Mouse (Mus musculus): ENCODE measurements around the gene Ckap2. TPM values are rescaled to one million over a fixed set of nuclear protein-coding genes. Genes with fewer than 3 reads are reported as not detected.
A peak's percentile ranks its signal among the peaks of the same experiment; 100 is the strongest.

Ckap2 gene
- total RNA-seq (2017): 2.8 to 6.6 TPM (median 2.8 TPM) in 3 replicates

DNA sequence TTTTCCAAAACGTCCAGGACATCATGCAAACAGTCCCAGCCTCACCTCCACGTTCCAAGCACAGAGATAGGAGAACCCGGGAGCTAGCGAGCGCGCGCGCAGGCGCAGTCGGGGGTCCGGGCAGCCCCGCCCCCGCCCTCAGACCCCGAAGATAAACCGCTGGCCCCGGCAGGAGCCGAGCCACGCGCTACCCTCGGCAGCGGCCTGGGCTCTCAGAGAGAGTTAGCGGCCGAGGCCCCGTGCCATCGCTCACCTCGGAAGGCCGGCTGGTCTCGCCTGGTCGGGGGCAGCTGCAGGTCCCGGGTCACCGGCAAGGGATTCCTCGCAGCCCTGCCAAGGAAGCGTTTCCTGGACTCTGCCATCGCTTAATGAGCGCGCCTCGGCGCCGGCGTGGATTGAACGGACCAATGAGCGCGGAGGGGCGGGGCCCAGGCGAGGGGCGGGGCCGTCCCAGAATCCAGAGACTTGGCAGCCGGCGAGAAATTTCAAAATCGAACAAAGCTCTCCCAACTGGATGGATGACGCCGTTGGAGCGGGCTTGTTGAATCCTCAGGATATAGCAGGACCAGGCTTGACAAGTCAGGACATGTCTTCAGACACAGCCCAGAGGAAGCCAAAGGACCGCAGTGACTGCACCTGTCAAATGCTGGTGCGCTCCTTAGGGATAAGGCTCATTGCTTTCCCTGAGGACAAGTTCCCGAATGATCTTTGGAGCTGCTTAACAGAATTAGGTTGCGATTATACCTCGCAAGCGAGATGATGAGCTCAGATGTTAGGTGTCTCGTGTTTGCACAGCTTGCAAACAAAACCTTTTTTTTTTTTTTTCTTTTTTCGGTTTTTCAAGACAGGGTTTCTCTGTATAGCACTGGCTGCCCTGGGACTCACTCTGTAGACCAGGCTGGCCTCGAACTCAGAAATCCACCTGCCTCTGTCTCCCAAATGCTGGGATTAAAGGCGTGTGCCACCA, at the start of gene Ckap2:
Gene Ckap2 (minus strand): TSS at position 389 of the 967 bp plus-strand sequence.
- peak; percentile 89 for ATAC-seq (replicated peaks; ENCODE audit: insufficient number of reproducible peaks, low FRiP score, low TSS enrichment, poor library complexity, severe bottlenecking)

DNA sequence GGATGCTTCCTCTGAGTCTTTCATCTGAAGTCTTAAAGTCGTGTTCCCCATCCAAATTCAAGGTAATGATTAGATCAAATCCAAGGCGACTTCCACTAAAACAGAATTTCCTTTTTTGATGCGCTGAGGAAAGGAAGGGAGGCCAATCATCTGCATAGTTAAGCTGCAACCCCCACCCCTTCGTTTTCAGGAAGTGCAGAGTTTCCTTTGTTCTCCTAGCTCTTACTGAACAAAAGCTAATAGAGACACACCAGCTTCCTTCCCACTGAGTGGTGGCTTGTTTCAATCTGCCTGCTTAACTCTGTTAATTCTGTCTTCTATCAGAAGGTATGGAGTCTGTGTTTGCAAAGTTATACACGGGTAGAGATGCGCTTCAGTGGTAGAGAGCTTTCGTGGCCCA, 43.0 kb upstream of the Ckap2 start:
- no peak; the same call in 1 of the 2 replicates for ATAC-seq (replicated peaks; ENCODE audit: insufficient number of reproducible peaks, low FRiP score, low TSS enrichment, poor library complexity, severe bottlenecking)

DNA sequence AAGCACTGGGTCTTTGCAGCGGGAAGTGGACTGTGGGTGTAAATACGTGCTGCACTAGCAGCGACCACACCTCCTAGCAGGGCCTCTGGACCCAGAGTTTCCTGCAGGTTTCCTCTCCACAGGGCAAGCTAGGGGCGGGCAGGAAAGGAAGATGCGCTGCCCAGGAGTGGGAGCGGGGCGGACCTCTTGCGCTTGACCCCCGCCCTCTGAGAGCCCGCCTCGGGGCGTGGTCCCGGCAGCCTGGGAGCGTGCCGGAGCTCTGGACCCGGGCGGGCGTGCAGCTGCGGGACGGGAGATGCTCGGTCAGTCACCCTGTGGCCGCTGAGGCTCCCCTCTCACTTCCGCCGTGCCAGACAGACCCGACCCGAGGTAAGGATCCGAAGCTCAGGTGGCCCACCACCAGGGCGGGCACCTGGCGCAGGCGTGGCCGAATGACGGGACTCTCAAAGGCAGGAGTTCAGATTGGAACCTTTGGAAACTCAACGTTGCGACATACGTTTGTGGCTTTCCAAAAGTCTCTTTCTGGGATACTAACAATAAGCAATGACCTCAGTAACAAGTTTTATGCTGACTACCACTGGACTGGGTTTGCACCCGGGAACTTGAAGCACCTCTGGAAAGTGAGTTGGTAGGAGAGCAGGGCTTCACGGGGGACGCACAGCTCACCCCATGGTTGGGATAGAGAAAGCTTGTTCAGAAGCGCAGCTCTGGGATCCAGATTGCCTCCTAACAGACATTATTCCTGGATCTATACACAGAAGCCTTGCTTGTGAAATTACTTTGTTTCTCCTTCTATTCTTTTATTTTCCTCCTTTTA, 41.6 kb upstream of the Ckap2 start, which contains the start of gene Thsd1:
Gene Thsd1 (plus strand): TSS at position 253 of the 817 bp plus-strand sequence.
- ATAC-seq (replicated peaks; ENCODE audit: insufficient number of reproducible peaks, low FRiP score, low TSS enrichment, poor library complexity, severe bottlenecking): no peak; the same call in 1 of the 2 replicates

DNA sequence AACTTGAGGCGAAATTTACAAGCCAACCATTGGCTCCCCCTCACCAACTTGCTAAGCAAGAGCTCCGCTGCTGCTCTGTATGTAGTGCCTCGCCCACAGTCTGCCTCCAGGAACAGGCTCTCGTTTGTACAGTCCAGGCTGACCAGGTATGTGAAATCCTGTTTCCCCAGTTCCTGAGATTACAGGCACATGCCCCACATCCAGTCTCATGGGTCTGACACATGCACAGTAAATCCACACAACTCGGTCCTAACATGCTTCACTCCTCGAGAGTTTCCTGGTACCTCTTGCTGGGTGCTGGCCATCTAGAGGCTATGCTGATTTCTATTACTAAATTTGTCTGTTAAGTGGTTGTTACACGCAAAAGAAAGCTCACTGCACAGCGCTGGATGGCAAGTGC, 40.7 kb upstream of the Ckap2 start:
- no peak for ATAC-seq (replicated peaks; ENCODE audit: insufficient number of reproducible peaks, low FRiP score, low TSS enrichment, poor library complexity, severe bottlenecking)

DNA sequence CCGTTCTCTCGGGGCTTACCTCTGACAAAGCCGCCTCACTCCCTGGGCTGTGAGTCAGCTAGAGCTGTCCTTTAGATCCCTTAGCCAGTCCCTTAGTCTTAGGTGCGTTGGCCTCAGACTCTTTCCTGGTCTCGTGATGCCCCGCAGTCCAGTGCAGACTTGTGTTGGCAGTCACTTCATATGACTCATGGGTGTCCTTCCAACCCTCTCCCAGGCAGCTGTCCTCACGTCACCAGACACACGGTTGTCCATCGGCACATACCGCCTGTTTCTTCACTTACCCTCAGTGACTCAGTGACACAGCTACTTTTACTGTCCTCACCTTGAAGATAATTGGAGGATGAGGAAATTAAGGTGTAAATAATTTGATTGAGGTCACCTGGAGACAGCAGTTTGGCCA, 29.2 kb upstream of the Ckap2 start:
- no peak for ATAC-seq (replicated peaks; ENCODE audit: insufficient number of reproducible peaks, low FRiP score, low TSS enrichment, poor library complexity, severe bottlenecking)

DNA sequence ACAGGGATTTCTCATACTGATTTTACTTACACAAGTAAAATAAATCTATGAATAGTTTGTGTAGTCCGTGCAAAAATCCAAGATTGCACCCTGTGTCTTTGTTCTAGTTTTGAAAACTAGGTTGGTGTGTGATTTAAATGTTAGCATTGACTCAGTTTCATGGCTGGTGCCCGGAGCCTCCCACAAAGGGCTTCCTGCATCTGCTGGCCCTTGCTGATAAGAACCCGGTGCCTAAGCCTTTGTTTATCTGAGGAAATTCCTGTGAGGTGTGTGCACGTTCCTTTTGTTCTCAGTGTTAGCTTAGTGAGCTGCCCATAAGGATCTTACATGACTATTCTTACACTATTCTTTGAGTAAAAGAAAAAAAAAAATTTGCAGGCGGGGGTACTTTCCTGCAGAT, 23.4 kb upstream of the Ckap2 start:
- no peak for ATAC-seq (replicated peaks; ENCODE audit: insufficient number of reproducible peaks, low FRiP score, low TSS enrichment, poor library complexity, severe bottlenecking)

DNA sequence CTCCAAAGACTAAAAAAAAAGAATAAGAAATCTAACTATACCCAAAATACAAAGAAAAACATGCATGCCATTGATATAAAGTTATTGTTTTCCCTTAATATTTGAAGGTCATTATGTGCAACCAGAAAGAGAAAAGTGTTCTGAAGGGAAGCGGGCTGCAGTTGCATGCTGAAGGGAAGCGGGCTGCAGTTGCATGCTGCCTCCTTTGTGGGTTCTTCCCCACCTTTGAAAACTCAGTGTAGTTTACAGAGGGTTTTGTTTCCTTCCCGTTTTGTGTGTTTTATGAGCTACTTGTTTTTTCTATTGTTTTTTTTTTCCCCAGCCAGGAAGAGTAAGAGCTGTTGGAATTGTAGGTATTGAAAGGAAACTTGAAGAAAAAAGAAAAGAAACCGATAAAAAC, 21.9 kb upstream of the Ckap2 start:
- no peak for ATAC-seq (replicated peaks; ENCODE audit: insufficient number of reproducible peaks, low FRiP score, low TSS enrichment, poor library complexity, severe bottlenecking)

DNA sequence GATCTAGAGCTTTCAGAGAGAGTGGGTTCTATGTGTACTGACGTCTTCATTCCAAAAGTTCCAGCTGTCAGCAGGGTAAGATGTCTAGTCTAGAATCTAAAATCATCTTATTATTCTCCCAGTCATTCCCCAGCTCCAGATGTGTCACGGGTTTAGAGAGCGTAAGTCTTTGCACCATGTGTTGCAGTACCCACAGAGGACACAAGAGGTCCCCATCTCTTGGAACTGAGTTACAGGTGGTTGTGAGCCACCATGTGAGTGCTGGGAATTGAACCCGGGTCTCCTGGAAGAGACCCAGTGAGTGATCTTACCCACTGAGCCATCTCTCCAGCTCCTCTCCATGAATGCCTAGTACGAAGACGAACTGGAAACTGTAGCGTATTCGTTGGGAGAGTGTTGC, 13.9 kb upstream of the Ckap2 start:
- no peak for ATAC-seq (replicated peaks; ENCODE audit: insufficient number of reproducible peaks, low FRiP score, low TSS enrichment, poor library complexity, severe bottlenecking)

DNA sequence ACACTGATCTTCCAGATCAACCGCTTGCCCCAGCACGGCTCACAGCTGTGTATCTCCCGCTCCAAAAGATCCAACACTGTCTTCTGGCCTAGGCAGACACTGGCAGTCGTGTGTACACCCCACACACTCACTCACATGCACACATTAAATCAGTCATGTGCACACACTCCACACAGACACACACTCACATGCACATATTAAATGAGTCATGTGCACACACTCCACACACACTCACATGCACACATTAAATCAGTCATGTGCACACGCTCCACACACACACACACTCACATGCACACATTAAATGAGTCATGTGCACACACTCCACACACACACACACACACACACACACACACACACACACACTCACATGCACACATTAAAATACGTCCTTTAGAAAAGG, 12.3 kb upstream of the Ckap2 start:
- ATAC-seq (replicated peaks; ENCODE audit: insufficient number of reproducible peaks, low FRiP score, low TSS enrichment, poor library complexity, severe bottlenecking): no peak

DNA sequence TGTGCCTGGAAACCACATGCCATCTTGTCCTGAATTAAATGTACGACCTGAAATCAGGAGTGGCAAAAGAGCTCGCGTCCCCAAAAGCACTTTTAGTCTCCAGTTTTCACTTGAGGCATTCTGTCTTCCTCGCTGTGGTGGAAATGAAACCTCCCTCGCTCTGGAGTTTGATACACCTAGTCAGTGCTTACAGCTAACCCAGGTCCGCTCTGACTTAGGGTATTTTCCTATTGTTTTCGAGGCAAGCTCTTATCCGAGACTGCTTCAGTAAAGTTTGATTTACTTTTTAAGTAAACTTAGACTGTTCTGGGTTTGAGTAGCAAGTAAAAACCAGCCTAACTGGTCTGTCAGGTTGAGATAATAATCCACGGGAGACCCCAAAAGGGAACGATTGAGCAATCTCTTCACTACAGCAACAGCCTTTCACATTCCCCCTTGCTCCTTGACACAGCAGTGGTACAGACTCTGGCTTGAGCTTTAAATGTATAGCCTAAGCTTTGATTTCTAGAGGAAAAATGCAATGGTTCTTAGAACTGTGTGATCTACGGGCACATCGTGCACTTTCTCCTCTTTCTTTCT, 7.9 kb upstream of the Ckap2 start:
- no peak for ATAC-seq (replicated peaks; ENCODE audit: insufficient number of reproducible peaks, low FRiP score, low TSS enrichment, poor library complexity, severe bottlenecking)

DNA sequence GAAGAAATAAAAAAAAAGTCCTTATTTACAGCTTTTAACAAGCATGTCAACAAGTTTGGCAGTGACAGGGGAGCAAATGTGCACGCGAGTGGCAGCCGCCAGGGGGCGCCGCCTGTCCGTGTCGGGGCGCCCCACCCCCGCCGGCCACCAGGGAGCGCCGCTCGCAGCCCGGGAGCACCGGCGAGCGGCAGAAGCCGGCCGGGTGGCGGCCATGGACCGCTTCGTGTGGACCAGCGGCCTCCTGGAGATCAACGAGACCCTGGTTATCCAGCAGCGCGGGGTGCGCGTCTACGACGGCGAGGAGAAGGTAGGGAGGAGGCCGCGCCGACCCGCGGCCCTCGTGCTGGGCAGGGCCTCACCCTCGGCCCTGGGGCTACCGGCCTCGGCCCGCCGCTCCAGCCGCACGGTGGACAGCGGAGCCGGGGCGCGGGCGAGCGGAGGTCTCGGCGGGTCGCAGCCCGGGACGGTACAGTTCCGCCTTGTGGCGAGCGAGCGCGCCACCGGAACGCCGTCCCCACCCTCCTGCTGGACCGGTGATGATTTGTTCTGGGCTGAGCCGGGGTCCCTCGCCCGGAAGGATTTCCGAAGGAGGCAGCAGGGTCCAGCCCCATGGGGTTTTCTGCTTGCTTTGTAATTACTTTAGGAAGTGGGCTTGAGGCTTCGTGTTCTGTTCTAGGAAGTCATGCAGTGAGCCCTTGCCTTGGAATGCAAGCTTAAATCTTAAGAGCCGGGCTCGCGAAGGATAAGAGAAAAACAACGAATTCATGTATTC, 7.2 kb upstream of the Ckap2 start, which contains the start of gene Vps36:
Gene Vps36 (plus strand): TSS at position 150 of the 772 bp plus-strand sequence.
- ATAC-seq (replicated peaks; ENCODE audit: insufficient number of reproducible peaks, low FRiP score, low TSS enrichment, poor library complexity, severe bottlenecking): peak; percentile 76

DNA sequence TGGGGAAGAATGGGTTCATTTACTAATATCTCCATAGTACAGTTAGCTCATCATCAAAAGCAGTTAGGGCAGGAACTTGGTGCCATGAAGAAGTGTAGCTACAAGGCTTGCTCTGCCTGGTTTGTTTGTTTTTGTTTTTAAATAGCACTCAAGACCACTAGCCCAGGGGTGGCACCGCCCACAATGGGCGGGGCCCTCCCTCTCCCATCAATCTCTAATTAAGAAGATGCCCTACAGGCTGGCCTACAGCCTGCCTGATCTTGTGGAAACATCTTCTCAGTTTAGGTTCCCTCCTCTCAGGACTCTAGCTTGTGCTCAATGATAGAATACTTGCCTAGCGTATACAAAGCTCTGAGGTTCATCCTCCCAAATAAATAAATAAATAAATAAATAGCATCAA, 735 bp downstream of the Ckap2 start:
- no peak for ATAC-seq (replicated peaks; ENCODE audit: insufficient number of reproducible peaks, low FRiP score, low TSS enrichment, poor library complexity, severe bottlenecking)

DNA sequence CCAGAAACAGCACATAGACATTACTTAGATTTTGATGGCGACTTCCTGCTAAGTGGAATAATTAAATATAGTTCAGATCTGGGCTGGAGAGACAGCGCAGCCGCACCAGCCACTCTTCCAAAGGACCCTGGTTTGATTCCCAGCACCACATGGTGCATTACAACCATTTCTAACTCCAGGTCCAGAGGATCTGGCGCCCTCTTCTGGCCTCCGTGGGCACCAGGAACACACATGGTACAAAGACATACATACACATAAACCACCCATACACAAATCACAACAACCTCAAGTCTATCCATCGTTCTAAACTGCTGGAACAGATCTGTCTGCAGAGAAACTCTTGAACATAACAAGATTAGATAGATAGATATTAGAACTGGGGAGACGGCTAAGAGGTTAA, 9.7 kb downstream of the Ckap2 start:
- ATAC-seq (replicated peaks; ENCODE audit: insufficient number of reproducible peaks, low FRiP score, low TSS enrichment, poor library complexity, severe bottlenecking): no peak

DNA sequence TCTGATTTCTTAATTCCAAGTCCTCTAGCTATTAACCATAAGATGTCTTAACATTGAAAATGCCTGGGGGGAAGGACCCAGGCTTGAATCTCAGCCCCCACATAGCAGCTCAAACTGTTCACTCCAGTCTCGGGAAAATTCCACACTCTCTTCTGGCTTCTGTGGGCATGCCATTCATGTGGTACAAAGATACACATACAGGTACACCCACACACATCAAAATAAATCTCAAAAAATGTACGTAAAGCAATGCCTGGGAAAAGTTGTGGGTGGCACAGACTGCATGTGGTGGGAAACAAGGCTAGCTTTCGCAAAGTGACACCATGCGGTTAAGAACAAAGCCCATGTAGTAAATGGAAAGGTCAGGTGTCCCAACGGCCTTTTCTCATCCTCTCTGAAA, 16.5 kb downstream of the Ckap2 start:
- no peak for ATAC-seq (replicated peaks; ENCODE audit: insufficient number of reproducible peaks, low FRiP score, low TSS enrichment, poor library complexity, severe bottlenecking)

DNA sequence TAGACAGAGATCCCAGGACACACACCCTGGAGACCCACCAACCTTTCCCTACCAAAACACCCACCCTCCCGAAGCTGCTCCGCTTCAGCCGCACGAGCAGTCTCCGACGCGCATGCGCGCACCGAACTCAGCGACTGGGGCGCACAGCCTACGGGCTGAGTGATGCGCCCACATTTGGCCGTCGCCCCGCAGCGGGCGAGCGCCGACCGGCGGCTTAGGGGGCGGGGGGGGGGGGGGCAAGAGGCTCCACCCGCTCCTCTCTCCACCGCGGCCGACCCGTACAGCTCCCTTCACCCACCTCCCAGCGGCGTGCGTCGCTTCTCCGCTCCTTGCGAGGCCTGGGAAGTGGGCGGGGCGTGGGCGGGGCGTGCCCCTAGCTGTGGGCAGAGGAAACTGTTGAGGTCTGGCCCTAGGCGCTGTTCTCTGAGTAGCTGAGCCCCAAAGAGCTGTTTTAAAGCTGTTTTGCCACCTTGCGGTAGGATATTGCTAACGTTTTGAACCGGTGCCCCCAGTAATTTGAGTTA, 19.5 kb downstream of the Ckap2 start, which contains the start of gene Nek3:
Gene Nek3 (minus strand): TSS at position 356 of the 524 bp plus-strand sequence.
- ATAC-seq (replicated peaks; ENCODE audit: insufficient number of reproducible peaks, low FRiP score, low TSS enrichment, poor library complexity, severe bottlenecking): peak; percentile 89

DNA sequence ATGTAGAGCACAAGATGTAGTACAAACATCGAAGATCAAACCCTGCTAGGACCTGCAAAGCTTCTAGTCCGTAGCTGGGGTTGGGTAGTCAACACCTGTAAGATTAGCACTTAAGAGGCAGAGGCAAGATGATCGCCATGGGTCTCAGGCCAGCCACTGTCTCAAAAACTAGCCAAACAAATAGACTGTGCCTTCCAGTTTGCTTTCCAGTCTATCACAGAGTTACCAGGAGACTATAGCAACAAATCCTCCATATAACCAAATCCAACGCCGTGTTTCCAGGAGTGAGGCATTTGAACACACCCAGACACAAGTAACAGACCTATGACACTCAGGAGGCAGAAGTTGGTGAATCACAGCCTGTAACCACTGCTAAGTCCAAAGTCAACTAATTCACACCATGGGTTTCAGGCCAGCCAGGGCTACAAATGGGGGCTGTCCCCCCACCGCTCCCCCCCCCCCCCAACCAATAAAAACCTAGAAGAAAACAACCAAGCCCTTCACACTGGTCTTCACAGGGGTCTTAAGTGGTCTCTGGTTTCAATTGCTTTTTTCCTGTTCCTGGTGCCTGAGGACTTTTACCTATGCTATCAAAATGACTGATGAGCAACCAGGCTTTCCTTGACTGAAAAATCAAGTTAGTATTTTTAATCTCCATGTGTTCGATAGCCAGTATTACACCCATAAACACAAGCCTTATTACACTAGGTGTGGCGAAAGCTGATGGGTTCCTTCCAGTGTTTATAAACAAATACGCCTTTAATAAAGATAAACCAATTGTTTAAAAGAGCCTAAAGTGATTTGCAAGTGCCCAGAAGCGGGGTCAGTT, 20.2 kb downstream of the Ckap2 start:
- no peak for ATAC-seq (replicated peaks; ENCODE audit: insufficient number of reproducible peaks, low FRiP score, low TSS enrichment, poor library complexity, severe bottlenecking)

DNA sequence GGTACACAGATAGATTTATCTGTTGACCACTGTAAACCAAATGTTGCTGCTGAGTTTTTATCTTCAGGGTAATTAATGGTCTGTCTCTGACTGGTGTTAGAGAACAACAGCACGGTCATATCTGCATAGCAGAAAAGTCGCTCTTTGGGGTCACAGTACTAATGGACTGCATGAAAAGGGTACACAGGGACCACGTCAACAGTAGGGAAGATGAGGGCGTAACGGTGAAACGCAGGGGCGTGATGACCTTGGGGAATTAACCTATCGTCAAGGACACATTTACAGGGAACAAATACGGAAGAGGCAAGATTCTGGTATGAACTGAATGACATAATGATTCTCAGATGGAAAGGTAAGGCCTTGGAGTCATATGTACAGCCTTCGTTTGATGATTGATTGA, 21.2 kb downstream of the Ckap2 start:
- ATAC-seq (replicated peaks; ENCODE audit: insufficient number of reproducible peaks, low FRiP score, low TSS enrichment, poor library complexity, severe bottlenecking): no peak

Data from monocyte, adult 5-6 weeks (primary cell).